Mouse (Mus musculus) heart, embryonic 13.5 days (tissue): ENCODE results near the gene Tcl1b3. TPM values are rescaled to one million over a fixed set of nuclear protein-coding genes. Genes with fewer than 3 reads are reported as not detected.
"Not testable (repeated sequence)": the region's sequence is repeated elsewhere in the genome, so short reads cannot be mapped to it uniquely, and the experiment has no call there.

Experiments
- ATAC-seq: fragments of 200-750 bp; cut with Nextera tagmentation; 2 replicates; pipeline ENCODE4 v1.8.0; 2017; ENCODE audit warnings: moderate TSS enrichment; ENCODE audit not compliant: insufficient number of reproducible peaks, low FRiP score, low TSS enrichment; ENCODE audit errors: extremely low read depth
- H3K27ac ChIP-seq: fragments of 300-500 bp; sonication (generic); replicated peaks from 2 replicates; pipeline ENCODE4 v1.5.1; 2015; ENCODE audit warnings: moderate library complexity, mild to moderate bottlenecking, inconsistent platforms
- H3K27me3 ChIP-seq: fragments of 300-500 bp; sonication (generic); replicated peaks from 2 replicates; pipeline ENCODE4 v1.6.1; 2015; ENCODE audit warnings: mild to moderate bottlenecking, inconsistent platforms
- H3K36me3 ChIP-seq: fragments of 300-500 bp; sonication (generic); 2 replicates; pipeline ENCODE4 v1.6.1; 2015; ENCODE audit warnings: mild to moderate bottlenecking, inconsistent platforms
- H3K4me1 ChIP-seq: fragments of 300-500 bp; sonication (generic); 2 replicates; pipeline ENCODE4 v1.6.1; 2015; ENCODE audit warnings: inconsistent platforms
- H3K4me2 ChIP-seq: fragments of 300-500 bp; sonication (generic); 2 replicates; pipeline ENCODE4 v1.6.1; 2015; ENCODE audit warnings: inconsistent platforms, mild to moderate bottlenecking, moderate library complexity
- H3K4me3 ChIP-seq: fragments of 300-500 bp; sonication (generic); 2 replicates; pipeline ENCODE4 v1.5.1; 2015; ENCODE audit warnings: moderate library complexity, mild to moderate bottlenecking, inconsistent platforms
- H3K9ac ChIP-seq: fragments of 300-500 bp; sonication (generic); 2 replicates; pipeline ENCODE4 v1.6.1; 2015; ENCODE audit warnings: inconsistent platforms, mild to moderate bottlenecking, moderate library complexity
- H3K9me3 ChIP-seq: fragments of 300-500 bp; sonication (generic); 2 replicates; pipeline ENCODE4 v1.6.1; 2016; ENCODE audit warnings: inconsistent platforms
- WGBS: fragments of 180-500 bp; shearing (Covaris S2); methylation state at CpG from one replicate; pipeline ENCODE4 v1.1.7; 2015; ENCODE audit warnings: mixed read lengths; 5-methylcytosine and 5-hydroxymethylcytosine counted together
- polyA plus RNA-seq: library from polyadenylated mRNA; unstranded; fragments of >200 nt; fragmentation: Nextera tagmentation; extraction: Ambion mirVana; gene quantifications from 2 replicates; pipeline ENCODE4 v1.2.1, GENCODE M21; 2015

Tcl1b3 gene
- polyA plus RNA-seq, 1 experiment from 2014 or later: not detected

GRCm38 (mm10) chr12:105188980-105189379 lies 1.9 kb upstream of the Tcl1b3 start:
- H3K27me3 ChIP-seq, H3K4me2 ChIP-seq, ATAC-seq, H3K4me1 ChIP-seq, H3K9me3 ChIP-seq, H3K4me3 ChIP-seq, H3K36me3 ChIP-seq, H3K27ac ChIP-seq, H3K9ac ChIP-seq: not testable (repeated sequence)
- WGBS: 39% methylated on average over 2 of the region's 2 CpGs

DNA sequence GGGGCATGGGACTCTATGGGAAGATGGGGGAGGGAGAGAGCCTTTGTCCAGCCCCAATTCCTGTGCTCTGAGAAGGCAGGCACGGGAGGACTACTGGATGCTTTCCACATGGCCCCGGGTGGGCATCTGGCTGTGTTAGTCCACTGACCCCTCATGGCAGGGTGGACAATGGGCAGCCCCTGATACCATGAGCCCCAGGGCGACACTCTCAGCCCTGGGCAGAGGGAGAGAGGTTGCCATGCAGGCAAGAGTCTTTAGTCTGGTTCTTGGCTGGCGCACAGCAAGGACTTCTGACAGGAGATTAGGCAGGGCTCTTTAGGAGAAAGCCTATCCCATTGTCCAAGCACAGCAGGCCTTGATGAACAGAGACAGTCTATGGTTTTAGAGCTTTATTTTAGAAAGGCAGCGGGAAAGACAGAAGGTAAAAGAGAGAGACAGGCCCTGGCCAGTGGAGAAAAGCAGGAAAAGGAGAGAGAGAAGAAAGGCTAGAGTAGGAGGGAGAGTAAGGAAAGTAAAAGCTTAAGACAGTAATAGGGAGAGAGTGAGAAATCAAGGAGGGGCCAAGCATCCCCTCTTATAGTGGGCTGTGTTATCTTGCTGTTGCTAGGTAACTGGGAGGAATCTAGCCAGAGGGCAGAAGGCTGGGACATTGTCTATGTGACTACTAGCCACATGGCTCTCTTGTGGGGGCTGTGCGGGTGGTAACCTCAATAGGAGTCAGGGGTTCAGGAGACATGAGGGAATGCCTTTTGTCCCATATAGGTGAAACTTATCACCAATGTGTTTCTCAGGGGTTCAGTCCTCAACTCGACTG lies 9.0 kb downstream of the Tcl1b3 start:
- H3K4me3 ChIP-seq, H3K36me3 ChIP-seq, H3K27me3 ChIP-seq, ATAC-seq, H3K4me1 ChIP-seq, H3K27ac ChIP-seq, H3K4me2 ChIP-seq, H3K9me3 ChIP-seq, H3K9ac ChIP-seq: not testable (repeated sequence)
- WGBS: 60% methylated on average over 7 of the region's 7 CpGs

GRCm38 (mm10) chr12:105201657-105202056 lies 10.8 kb downstream of the Tcl1b3 start, which contains the start of gene Tcl1b4:
Tcl1b4 (plus strand) TSS chr12:105201957.
- WGBS: 52% methylated on average over 1 of the region's 1 CpGs
- not testable (repeated sequence) for H3K4me2 ChIP-seq, H3K27ac ChIP-seq, H3K4me3 ChIP-seq, H3K27me3 ChIP-seq, H3K9ac ChIP-seq, H3K36me3 ChIP-seq, ATAC-seq, H3K9me3 ChIP-seq, H3K4me1 ChIP-seq

DNA sequence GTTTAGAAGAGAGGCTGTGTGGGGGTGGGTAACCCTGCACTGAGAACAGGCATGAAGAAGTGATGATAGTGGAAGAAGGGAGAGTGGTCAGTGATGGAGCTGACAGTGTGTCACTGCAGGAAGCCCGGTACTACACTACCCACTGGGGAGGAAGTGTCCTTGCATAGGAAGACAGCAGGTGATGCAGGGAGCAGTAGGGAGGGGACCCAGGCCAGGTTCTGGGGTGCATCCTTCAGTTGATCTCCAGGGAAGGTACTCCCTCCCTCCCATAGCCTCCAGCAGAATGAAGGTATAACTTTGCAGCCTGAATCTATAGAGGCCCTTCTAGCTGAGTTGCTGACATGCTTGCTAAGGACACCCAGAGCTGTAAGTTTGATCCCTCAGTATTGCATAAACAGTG lies 16.2 kb downstream of the Tcl1b3 start:
- H3K27me3 ChIP-seq: no peaks in the 10 kb centered on the region
- H3K4me1 ChIP-seq: no peaks in the 10 kb centered on the region
- H3K9ac ChIP-seq: no peak overlapping the region
- no peak overlapping the region for H3K27ac ChIP-seq
- H3K4me2 ChIP-seq: no peak overlapping the region
- H3K36me3 ChIP-seq: no peaks in the 10 kb centered on the region
- ATAC-seq: no peak
- 25% methylated on average over 1 of the region's 1 CpGs for WGBS
- H3K4me3 ChIP-seq: no peak overlapping the region
- no peaks in the 10 kb centered on the region for H3K9me3 ChIP-seq

GRCm38 (mm10) chr12:105208441-105208840 lies 17.6 kb downstream of the Tcl1b3 start:
- 85% methylated on average over 1 of the region's 1 CpGs for WGBS

DNA sequence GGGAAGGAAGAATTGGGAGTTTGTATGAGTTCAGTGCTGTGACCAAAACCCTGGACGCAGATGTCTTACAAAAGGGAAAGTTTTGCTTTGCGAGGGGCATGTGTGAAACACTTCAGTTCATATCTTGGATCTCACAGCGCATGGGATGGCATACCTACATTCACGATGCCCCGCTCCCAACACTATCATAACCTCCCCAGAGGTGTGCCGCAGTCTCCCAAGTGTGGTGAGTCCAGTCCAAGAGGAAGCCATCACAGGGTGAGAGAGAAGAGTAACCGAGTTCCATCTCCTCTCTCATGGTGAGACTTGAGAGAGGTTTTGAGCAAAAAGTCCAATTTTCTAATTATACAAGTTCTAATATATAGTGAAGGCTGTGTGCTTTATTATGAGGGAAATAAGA lies 18.4 kb downstream of the Tcl1b3 start:
- Histone ChIP-seq H3K4me2 (no peak overlapping the region), H3K9me3 (no peaks in the 10 kb centered on the region), H3K4me1 (no peaks in the 10 kb centered on the region), H3K27ac (no peak overlapping the region), H3K36me3 (no peaks in the 10 kb centered on the region), H3K4me3 (no peak overlapping the region), H3K27me3 (no peaks in the 10 kb centered on the region), H3K9ac (no peak overlapping the region)
- WGBS: 86% methylated on average over 7 of the region's 7 CpGs
- no peak for ATAC-seq

More at GRCm38 (mm10) chr12:105208441-105208840, 17.6 kb downstream of the Tcl1b3 start:
- Histone ChIP-seq H3K4me1 (no peaks in the 10 kb centered on the region), H3K36me3 (no peaks in the 10 kb centered on the region), H3K27ac (no peak overlapping the region), H3K9ac (no peak overlapping the region), H3K9me3 (no peaks in the 10 kb centered on the region), H3K4me2 (no peak overlapping the region), H3K4me3 (no peak overlapping the region), H3K27me3 (no peaks in the 10 kb centered on the region)
- no peak for ATAC-seq

GRCm38 (mm10) chr12:105217101-105217760 lies 26.4 kb downstream of the Tcl1b3 start:
- ATAC-seq: no peak
- no peak overlapping the region for H3K27ac ChIP-seq
- no peaks in the 10 kb centered on the region for H3K27me3 ChIP-seq
- 78% methylated on average over 7 of the region's 7 CpGs for WGBS
- no peaks in the 10 kb centered on the region for H3K9me3 ChIP-seq
- no peak overlapping the region for H3K4me3 ChIP-seq
- H3K9ac ChIP-seq: no peak overlapping the region
- no peaks in the 10 kb centered on the region for H3K36me3 ChIP-seq
- H3K4me1 ChIP-seq: no peaks in the 10 kb centered on the region
- H3K4me2 ChIP-seq: no peak overlapping the region

DNA sequence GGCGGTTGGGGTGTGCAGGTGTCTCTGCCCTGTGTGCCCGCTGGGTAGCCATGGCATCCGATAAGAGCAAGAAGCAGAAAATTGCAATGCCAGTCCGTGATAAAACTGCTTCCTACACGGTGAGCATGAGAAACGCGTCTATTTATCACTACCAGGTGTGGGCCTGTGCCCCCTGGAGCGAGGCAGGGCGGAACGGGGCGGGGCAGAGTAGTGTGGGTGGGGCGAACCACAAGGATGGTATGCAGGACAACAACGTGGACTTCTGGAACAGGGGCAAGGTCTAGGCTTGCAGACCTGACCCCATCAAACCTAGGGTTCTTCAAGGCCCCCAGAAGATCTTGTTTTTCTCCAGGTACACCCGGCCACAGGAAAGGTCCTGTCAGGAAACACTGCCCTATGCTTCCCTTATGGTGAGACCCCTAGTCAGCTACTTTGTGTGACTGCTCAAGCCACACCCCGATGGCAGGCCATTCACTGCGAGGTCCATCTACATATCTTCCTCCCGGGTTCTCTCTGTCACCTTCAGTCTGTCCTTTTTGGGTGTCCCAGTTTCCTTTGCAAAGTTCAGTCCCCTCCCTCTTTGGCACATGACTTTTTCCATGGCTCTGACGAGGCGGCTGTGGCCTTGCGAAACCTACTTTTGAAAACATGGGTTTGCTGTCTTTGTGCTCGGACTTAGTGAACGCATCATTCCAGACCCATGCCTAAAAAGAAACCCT lies 31.9 kb downstream of the Tcl1b3 start, which contains the start of gene Tcl1:
Gene Tcl1, minus strand, starts transcription at position 193 of the 719 bp plus-strand sequence.
- no peaks in the 10 kb centered on the region for H3K27me3 ChIP-seq
- no peak within 1 kb of the TSS for H3K27ac ChIP-seq
- H3K4me2 ChIP-seq: no peak within 1 kb of the TSS
- H3K36me3 ChIP-seq: no peaks in the 10 kb centered on the region
- H3K4me3 ChIP-seq: no peak within 1 kb of the TSS
- WGBS: 82% methylated on average over 22 of the region's 22 CpGs
- H3K9me3 ChIP-seq: no peaks in the 10 kb centered on the region
- no peaks in the 10 kb centered on the region for H3K4me1 ChIP-seq
- ATAC-seq: no peak
- no peak within 1 kb of the TSS for H3K9ac ChIP-seq

- H3K4me2 ChIP-seq: no peak overlapping the region
- no peaks in the 10 kb centered on the region for H3K9me3 ChIP-seq
- WGBS: 55% methylated on average over 16 of the region's 16 CpGs
- H3K27ac ChIP-seq: no peak overlapping the region
- no peak overlapping the region for H3K9ac ChIP-seq
- H3K36me3 ChIP-seq: no peaks in the 10 kb centered on the region
- no peak for ATAC-seq
- H3K4me3 ChIP-seq: no peak overlapping the region
- no peaks in the 10 kb centered on the region for H3K27me3 ChIP-seq
- no peaks in the 10 kb centered on the region for H3K4me1 ChIP-seq
Measured at GRCm38 (mm10) chr12:105224621-105225320, 33.9 kb downstream of the Tcl1b3 start.

GRCm38 (mm10) chr12:105234362-105234761 lies 43.5 kb downstream of the Tcl1b3 start:
- Histone ChIP-seq H3K4me2 (no peak overlapping the region), H3K4me1 (no peaks in the 10 kb centered on the region), H3K9me3 (no peaks in the 10 kb centered on the region), H3K4me3 (no peak overlapping the region), H3K27me3 (no peaks in the 10 kb centered on the region), H3K9ac (no peak overlapping the region), H3K36me3 (no peaks in the 10 kb centered on the region), H3K27ac (no peak overlapping the region)
- no peak for ATAC-seq
- 60% methylated on average over 11 of the region's 11 CpGs for WGBS

GRCm38 (mm10) chr12:105235091-105235490 lies 44.2 kb downstream of the Tcl1b3 start:
- 75% methylated on average over 3 of the region's 3 CpGs for WGBS
- H3K9me3 ChIP-seq: 0 out of 2 replicates have a peak, but pooled peaks cover 2% of the 10 kb centered on the region
- no peak for ATAC-seq

More at GRCm38 (mm10) chr12:105235091-105235490, 44.2 kb downstream of the Tcl1b3 start:
- Histone ChIP-seq H3K4me3 (no peak overlapping the region), H3K4me1 (no peaks in the 10 kb centered on the region), H3K27me3 (no peaks in the 10 kb centered on the region), H3K36me3 (no peaks in the 10 kb centered on the region), H3K4me2 (no peak overlapping the region), H3K9ac (no peak overlapping the region), H3K27ac (no peak overlapping the region)
